Mouse (Mus musculus) forebrain, embryonic 16.5 days (tissue): Measurements from ENCODE around the gene Naip1. TPM values are rescaled to one million over a fixed set of nuclear protein-coding genes. Genes with fewer than 3 reads are reported as not detected.
"Not testable (repeated sequence)": the region's sequence is repeated elsewhere in the genome, so short reads cannot be mapped to it uniquely, and the experiment has no call there.

Source experiments
- ATAC-seq: fragments of 200-750 bp; cut with Nextera tagmentation; 2 replicates; pipeline ENCODE4 v1.8.0; 2017; ENCODE audit warnings: mild to moderate bottlenecking, moderate library complexity
- H3K27ac ChIP-seq: fragments of 300-500 bp; sonication (generic); 2 replicates; pipeline ENCODE4 v1.5.1; 2014; ENCODE audit warnings: low read length, control low read depth
- H3K27me3 ChIP-seq: fragments of 300-500 bp; sonication (generic); replicated peaks from 2 replicates; pipeline ENCODE4 v1.6.1; 2014; ENCODE audit warnings: low read length; ENCODE audit not compliant: control insufficient read depth, insufficient read depth
- H3K36me3 ChIP-seq: fragments of 300-500 bp; sonication (generic); 2 replicates; pipeline ENCODE4 v1.6.1; 2014; ENCODE audit not compliant: control insufficient read depth, insufficient read depth
- H3K4me1 ChIP-seq: fragments of 300-500 bp; sonication (generic); replicated peaks from 2 replicates; pipeline ENCODE4 v1.6.1; 2014; ENCODE audit warnings: low read length; ENCODE audit not compliant: control insufficient read depth, insufficient read depth
- H3K4me2 ChIP-seq: fragments of 300-500 bp; sonication (generic); 2 replicates; pipeline ENCODE4 v1.6.1; 2014; ENCODE audit warnings: mild to moderate bottlenecking, low read length, control low read depth
- H3K4me3 ChIP-seq: fragments of 300-500 bp; sonication (generic); replicated peaks from 2 replicates; pipeline ENCODE4 v1.5.1; 2014; ENCODE audit warnings: mild to moderate bottlenecking, low read length, control low read depth
- H3K9ac ChIP-seq: fragments of 300-500 bp; sonication (generic); replicated peaks from 2 replicates; pipeline ENCODE4 v1.6.1; 2014; ENCODE audit warnings: low read depth, low read length, control low read depth
- H3K9me3 ChIP-seq: fragments of 300-500 bp; sonication (generic); 2 replicates; pipeline ENCODE4 v1.6.1; 2016; ENCODE audit warnings: low read length; ENCODE audit not compliant: control insufficient read depth
- WGBS: fragments of 180-500 bp; shearing (Covaris S2); extraction: QIAGEN DNeasy Blood & Tissue Kit; methylation state at CpG from one replicate; pipeline ENCODE4 v1.1.7; 2014; 5-methylcytosine and 5-hydroxymethylcytosine counted together
- polyA plus RNA-seq: library from polyadenylated mRNA; unstranded; fragments of >200 nt; fragmentation: Nextera tagmentation; extraction: Ambion mirVana; gene quantifications from 2 replicates; pipeline ENCODE4 v1.2.1, GENCODE M21; 2015

Naip1 gene
- polyA plus RNA-seq, 1 experiment from 2014 or later: not detected

DNA sequence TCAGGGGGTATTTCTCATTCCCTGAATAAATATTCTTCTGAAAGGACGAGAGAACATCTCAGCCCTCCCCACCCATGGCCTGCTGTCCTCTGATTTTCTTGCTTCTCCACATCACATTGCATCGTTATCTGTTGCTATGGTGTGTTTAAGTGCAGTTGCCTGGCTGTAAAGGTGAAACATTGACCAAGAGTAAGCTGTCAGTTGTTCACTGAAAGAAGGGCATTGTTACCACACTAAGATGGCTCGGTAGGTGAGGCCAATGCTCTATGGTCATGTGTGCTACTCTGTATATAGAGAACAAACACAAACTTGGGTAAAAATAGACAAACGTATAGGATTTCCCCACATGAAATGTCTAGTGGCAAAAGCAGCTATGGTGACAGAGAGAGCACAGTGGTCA lies 42.8 kb downstream of the Naip1 start:
- H3K27me3 ChIP-seq: no peaks in the 10 kb centered on the region

GRCm38 (mm10) chr13:100409181-100409580 lies 43.5 kb downstream of the Naip1 start:
- H3K9me3 ChIP-seq: no peaks in the 10 kb centered on the region
- WGBS: 95% methylated on average over 5 of the region's 5 CpGs
- H3K4me1 ChIP-seq: no peaks in the 10 kb centered on the region
- H3K9ac ChIP-seq: no peak overlapping the region
- no peak overlapping the region for H3K27ac ChIP-seq
- ATAC-seq: no peak
- no peak overlapping the region for H3K4me3 ChIP-seq
- no peaks in the 10 kb centered on the region for H3K27me3 ChIP-seq
- no peak overlapping the region for H3K4me2 ChIP-seq
- H3K36me3 ChIP-seq: no peaks in the 10 kb centered on the region

More for the DNA sequence above, 42.8 kb downstream of the Naip1 start:
- Histone ChIP-seq H3K36me3 (no peaks in the 10 kb centered on the region), H3K9me3 (no peaks in the 10 kb centered on the region), H3K4me1 (no peaks in the 10 kb centered on the region), H3K4me2 (no peak overlapping the region), H3K9ac (no peak overlapping the region), H3K27ac (no peak overlapping the region), H3K4me3 (no peak overlapping the region)
- ATAC-seq: no peak
- 78% methylated on average over 4 of the region's 4 CpGs for WGBS

GRCm38 (mm10) chr13:100408242-100408641 lies 44.4 kb downstream of the Naip1 start:
- 87% methylated on average over 7 of the region's 7 CpGs for WGBS
- no peak overlapping the region for H3K4me2 ChIP-seq
- H3K4me1 ChIP-seq: no peaks in the 10 kb centered on the region
- no peaks in the 10 kb centered on the region for H3K9me3 ChIP-seq
- H3K9ac ChIP-seq: no peak overlapping the region
- no peaks in the 10 kb centered on the region for H3K27me3 ChIP-seq
- ATAC-seq: no peak
- H3K36me3 ChIP-seq: no peaks in the 10 kb centered on the region
- no peak overlapping the region for H3K4me3 ChIP-seq
- no peak overlapping the region for H3K27ac ChIP-seq

- not testable (repeated sequence) for H3K4me2 ChIP-seq, H3K27ac ChIP-seq, H3K4me3 ChIP-seq, H3K9me3 ChIP-seq, ATAC-seq, H3K9ac ChIP-seq, H3K4me1 ChIP-seq, H3K27me3 ChIP-seq, H3K36me3 ChIP-seq
- 82% methylated on average over 7 of the region's 7 CpGs for WGBS
Observed at GRCm38 (mm10) chr13:100402930-100403637, 49.6 kb downstream of the Naip1 start.

DNA sequence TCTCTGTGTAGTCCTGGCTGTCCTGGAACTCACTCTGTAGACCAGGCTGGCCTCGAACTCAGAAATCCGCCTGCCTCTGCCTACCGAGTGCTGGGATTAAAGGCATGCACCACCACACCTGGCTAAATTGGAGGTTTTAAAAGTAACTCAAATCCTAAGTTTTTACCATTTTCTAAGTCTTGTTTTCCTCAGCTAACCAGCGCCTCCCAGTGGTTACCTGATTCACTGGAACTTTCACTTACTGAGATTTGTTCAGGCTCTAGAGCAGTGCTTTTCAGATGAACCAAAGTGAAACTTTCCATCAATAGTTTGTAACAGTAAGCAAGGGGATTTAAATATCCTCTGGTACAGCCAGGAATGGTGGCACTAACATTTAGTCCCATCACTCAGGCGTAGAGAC lies 61.6 kb downstream of the Naip1 start:
- H3K4me1 ChIP-seq, ATAC-seq, H3K9ac ChIP-seq, H3K36me3 ChIP-seq, H3K27ac ChIP-seq, H3K4me3 ChIP-seq, H3K9me3 ChIP-seq, H3K27me3 ChIP-seq, H3K4me2 ChIP-seq: not testable (repeated sequence)
- 32% methylated on average over 5 of the region's 5 CpGs for WGBS

- H3K4me1 ChIP-seq: no peaks in the 10 kb centered on the region
- WGBS: 92% methylated on average over 1 of the region's 1 CpGs
- ATAC-seq: no peak
Observed at GRCm38 (mm10) chr13:100370536-100370935, 82.1 kb downstream of the Naip1 start.

More at GRCm38 (mm10) chr13:100370536-100370935, 82.1 kb downstream of the Naip1 start:
- H3K27ac ChIP-seq: no peak overlapping the region
- H3K9me3 ChIP-seq: no peaks in the 10 kb centered on the region
- H3K4me2 ChIP-seq: no peak overlapping the region
- no peak overlapping the region for H3K4me3 ChIP-seq
- no peak overlapping the region for H3K9ac ChIP-seq
- no peaks in the 10 kb centered on the region for H3K36me3 ChIP-seq
- H3K27me3 ChIP-seq: no peaks in the 10 kb centered on the region

Other genes with a start within 250 kb of the Naip1 start
- gene Naip5, start 206.5 kb downstream of the Naip1 start, polyA plus RNA-seq: 0.09 and 0.13 TPM in 2 replicates
- gene Naip6, start 135.2 kb downstream of the Naip1 start, polyA plus RNA-seq: 0.04 and 0.08 TPM in 2 replicates
- 68.5 and 77.4 TPM in 2 replicates for gene Gtf2h2, start 39.7 kb upstream of the Naip1 start, polyA plus RNA-seq
- gene Ocln, start 99.8 kb upstream of the Naip1 start, polyA plus RNA-seq: 7.8 and 9.8 TPM in 2 replicates
- 1.2 and 1.5 TPM in 2 replicates for gene Marveld2, start 164.1 kb upstream of the Naip1 start, polyA plus RNA-seq
- gene Ak6, start 198.1 kb upstream of the Naip1 start, polyA plus RNA-seq: 359 and 367 TPM in 2 replicates
- gene Rad17, start 198.2 kb upstream of the Naip1 start, polyA plus RNA-seq: 21.1 and 23.4 TPM in 2 replicates
- 23.3 and 30.0 TPM in 2 replicates for gene Taf9, start 198.7 kb upstream of the Naip1 start, polyA plus RNA-seq
- 1.2 and 1.4 TPM in 2 replicates for gene Ccdc125, start 216.8 kb upstream of the Naip1 start, polyA plus RNA-seq